Mouse (Mus musculus) liver, adult (tissue): Measurements from ENCODE around the gene Fbxo34.
"Not testable (repeated sequence)": the region's sequence is repeated elsewhere in the genome, so short reads cannot be mapped to it uniquely, and the experiment has no call there.

ENCODE experiments used
- GATA4 ChIP-seq: IDR thresholded peaks from 2 replicates; pipeline ENCODE4 v1.6.1; 2014; ENCODE audit warnings: mild to moderate bottlenecking, low read length; ENCODE audit not compliant: insufficient replicate concordance

Fbxo34 gene

DNA sequence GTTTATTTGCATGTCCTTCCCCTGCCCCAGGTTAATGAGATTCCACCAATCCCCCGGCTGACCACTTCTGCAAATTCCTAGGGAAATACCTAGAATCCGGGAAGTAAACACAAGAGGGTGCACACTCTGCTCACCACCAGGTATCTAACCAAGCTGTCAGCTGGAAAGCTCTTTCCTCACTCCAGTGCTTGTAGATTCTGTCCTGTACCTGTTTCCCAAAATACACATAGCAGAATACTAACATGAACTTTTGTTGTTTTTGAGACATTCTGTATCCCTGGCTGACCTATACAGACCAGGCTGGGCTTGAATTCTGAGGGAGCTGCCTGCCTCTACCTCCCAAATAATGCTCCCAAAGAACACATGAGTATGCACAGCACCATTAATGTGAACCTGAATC is 110.5 kb downstream of the Fbxo34 start:
- TF ChIP-seq GATA4: no peak

DNA sequence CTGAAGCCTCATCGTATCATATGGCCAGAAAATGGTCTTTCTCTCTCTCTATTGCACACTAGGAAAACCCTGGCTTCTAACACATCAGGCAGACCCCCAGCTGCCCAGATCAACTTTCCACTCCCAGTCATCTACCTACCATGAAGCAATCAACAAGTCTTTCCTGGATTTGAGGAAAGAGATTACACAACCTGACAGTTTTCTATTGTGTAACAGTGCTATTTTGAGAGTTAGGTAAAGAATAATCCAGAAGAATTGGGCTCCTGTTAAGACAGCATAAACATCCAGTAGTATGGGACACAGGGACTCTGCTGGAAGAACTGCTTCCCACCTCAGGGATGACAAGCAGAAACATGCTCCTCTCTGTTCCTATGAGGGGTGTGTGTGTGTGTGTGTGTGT is 112.3 kb downstream of the Fbxo34 start:
- no peak for TF ChIP-seq GATA4

DNA sequence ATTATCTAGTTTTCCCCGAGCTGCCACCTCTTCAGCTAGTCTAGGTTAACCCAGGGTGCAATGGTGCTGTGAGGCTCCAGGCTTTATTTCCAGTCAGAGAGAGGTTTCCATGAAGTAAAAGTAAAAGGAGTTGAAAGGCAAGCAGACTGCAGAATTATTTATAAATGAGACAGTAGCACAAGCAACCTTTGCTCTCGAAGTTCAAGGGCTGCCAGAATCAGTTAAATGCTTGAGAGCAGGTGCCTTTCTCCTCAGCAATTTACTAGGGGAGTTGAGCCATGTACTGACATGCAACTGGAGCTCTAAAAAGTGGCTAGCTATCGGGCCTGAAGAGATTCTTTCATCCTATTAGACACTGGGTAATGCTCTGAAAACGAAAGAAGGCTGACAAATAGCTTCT is 112.9 kb downstream of the Fbxo34 start:
- TF ChIP-seq GATA4: no peak

DNA sequence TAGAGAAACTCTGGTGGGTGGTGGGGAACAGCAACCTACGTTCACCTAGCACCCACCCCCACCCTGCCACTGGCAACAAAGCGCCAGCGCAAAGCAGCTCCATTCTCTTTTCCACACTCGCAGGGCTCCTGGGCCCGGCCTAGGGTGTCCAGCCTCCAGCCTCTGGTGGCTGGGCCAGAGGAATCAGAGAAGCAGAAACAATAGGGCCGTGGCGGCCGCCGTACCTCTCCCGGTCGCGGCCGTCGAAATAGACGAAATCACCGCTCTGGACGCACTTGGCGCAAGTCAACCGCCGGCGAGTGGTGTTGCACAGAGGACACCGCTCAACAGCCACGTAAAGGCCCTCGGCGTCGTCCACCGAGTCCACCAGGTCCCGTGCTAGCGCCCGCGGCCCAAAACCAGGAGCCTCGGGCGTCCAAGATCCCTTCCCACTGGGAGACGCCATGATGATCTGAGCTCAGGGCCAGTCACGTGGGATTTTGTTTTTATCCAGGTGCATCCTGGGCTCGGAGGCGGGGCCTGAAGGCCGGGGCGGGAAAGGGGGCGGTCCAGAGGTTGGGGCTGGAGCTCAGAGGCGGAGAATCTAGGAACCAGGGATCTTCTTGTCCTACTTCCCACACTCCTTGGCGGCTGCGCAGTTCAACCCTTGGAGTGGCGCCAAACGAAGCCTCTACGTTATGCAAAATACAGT is 117.9 kb downstream of the Fbxo34 start:
- TF ChIP-seq GATA4: no peak

DNA sequence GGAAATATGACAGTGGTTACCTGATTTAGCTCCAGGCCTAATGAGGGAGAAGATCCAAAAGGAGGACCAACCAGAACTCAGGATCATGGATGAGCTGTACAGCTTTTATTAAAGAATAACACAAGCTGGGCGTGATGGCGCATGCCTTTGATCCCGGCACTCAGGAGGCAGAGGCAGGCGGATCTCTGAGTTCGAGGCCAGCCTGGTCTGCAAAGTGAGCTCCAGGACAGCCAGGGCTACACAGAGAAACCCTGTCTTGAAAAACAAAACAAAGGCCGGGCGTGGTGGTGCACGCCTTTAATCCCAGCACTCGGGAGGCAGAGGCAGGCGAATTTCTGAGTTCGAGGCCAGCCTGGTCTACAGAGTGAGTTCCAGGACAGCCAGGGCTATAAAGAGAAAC is 120.3 kb downstream of the Fbxo34 start, which contains the start of gene Atg14:
Gene Atg14 (minus strand): TSS at position 101 of the 400 bp plus-strand sequence.
- TF ChIP-seq GATA4: not testable (repeated sequence)

DNA sequence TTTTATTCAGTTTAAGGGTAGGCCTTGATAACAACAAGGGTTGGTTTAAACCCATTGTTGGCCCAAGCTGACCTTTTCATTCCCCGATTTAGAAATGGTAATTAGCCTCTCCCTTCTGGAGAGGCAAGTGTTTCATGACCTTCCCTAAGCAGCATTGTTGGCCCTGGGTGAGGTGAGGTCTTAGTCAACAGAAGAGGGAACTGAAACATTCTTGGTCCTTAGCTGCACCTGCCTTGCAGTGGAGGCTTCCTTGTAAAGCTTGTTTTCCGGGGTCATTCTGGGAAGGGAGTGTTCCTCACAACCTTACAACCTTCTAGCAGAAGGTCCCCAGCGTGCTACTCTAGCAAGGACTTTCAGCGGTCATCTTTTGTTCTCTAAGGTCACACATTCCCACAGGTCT is 122.5 kb downstream of the Fbxo34 start:
- TF ChIP-seq GATA4: no peak

DNA sequence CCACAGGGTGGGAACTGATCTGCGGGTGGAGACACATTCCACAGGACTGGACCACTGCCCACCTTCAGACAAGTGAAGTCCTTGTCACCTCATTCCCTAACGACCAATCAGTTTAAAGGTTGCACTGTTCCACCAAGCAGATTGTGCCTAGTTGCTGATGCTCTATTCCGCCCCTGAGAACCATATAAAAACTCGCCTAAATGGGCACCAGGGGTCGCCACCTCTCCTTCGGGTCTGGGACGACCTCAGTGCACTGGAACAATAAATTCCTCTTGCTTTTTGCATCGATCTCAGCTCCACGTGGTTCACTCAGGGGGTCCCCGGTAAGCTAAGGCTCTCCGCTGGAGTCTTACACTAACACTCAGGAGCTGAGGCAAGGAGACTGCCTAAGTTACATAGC is 124.5 kb downstream of the Fbxo34 start:
- no peak for TF ChIP-seq GATA4

DNA sequence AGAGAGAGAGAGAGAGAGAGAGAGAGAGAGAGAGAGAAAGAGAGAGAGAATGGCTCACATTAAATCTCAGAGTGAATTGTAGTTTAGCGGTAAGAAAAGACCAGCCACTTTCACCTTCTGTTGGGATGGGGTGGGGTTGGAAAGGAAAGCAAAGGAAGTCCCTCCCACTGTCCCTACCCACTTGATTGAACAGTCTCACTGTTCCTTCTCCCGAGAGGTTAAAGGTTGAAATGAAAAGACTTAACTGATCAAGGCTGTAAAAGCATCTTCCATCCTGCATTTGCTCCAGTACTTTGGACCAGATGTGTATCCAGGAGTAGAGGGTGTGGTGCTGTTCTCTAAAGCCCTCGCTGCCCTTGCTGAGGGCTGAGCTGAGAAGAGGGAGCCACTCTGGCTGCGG is 126.5 kb downstream of the Fbxo34 start:
- no peak for TF ChIP-seq GATA4

DNA sequence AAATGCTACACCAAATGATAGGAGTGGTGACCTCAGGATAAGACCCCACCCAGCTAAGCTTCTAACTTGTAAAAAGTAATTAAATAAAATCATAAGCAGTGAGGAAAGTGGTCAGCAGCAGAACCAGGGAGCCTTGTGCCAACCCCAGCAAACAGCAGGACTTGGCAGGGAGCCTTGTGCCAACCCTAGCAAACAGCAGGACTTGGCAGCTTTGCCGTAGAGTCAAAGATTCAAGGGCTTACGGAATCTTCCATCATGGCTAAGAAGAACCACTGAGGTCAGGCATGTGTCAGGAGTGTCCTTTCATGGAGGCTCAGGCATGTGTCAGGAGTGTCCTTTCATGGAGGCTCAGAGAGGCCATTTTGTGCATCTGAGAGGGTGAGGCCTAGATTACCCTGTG is 127.9 kb downstream of the Fbxo34 start:
- TF ChIP-seq GATA4: no peak

DNA sequence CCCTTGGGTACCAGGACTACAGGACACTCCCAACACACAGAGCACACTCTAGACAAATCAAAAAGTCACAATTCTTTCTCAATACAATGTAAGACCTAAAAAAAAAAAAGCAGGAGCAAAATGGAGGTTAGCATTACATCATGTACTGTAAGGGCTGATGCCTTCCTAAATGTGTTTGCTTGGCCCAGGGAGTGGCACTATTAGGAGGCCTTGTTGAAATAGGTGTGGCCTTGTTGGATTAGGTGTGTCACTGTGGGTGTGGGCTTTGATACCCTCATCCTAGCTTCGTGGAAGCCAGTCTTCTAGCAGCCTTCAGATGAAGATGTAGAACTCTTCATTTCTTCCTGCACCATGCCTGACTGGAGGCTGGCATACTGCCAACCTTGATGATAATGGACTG is 131.1 kb downstream of the Fbxo34 start:
- no peak for TF ChIP-seq GATA4
